Mouse (Mus musculus) urinary bladder, adult 2 months (tissue): Measurements from ENCODE around the gene Kif13a. TPM values are rescaled to one million over a fixed set of nuclear protein-coding genes. Genes with fewer than 3 reads are reported as not detected.

Source experiments
- DNase-seq: peaks from one replicate; pipeline ENCODE4 v3.0.0; 2022; ENCODE audit warnings: low spot score
- polyA plus RNA-seq: library from polyadenylated mRNA; depleted of rRNA; stranded (reverse); fragments of >200 nt; gene quantifications from 2 replicates; pipeline ENCODE4 v1.2.3, GENCODE M21; 2012; rRNA removed

Kif13a gene
- 25.5 and 35.3 TPM in 2 replicates for polyA plus RNA-seq

- DNase-seq: peak; percentile 74
These were observed at the start of gene Kif13a for GRCm38 (mm10) chr13:46929719-46930658. Gene Kif13a (minus strand): TSS chr13:46929867.

GRCm38 (mm10) chr13:46976532-46976931 is 46.9 kb upstream of the Kif13a start:
- no peak for DNase-seq

- no peak for DNase-seq
These were observed 46.3 kb upstream of the Kif13a start for GRCm38 (mm10) chr13:46975930-46976329.

- no peak for DNase-seq
These were observed 45.4 kb upstream of the Kif13a start for GRCm38 (mm10) chr13:46975031-46975551.

GRCm38 (mm10) chr13:46970286-46970945 is 40.7 kb upstream of the Kif13a start:
- no peak for DNase-seq

- no peak for DNase-seq
These were observed 39.0 kb upstream of the Kif13a start for GRCm38 (mm10) chr13:46968626-46969025.

GRCm38 (mm10) chr13:46967308-46967707 is 37.6 kb upstream of the Kif13a start:
- DNase-seq: no peak

- DNase-seq: no peak
These were observed 31.3 kb upstream of the Kif13a start for GRCm38 (mm10) chr13:46960878-46961474.

- no peak for DNase-seq
These were observed 29.5 kb upstream of the Kif13a start for GRCm38 (mm10) chr13:46959139-46959538.

- DNase-seq: no peak
These were observed 21.5 kb upstream of the Kif13a start for GRCm38 (mm10) chr13:46951212-46951611.

GRCm38 (mm10) chr13:46949741-46950140 is 20.1 kb upstream of the Kif13a start:
- no peak for DNase-seq

GRCm38 (mm10) chr13:46948027-46948426 is 18.4 kb upstream of the Kif13a start:
- no peak for DNase-seq

GRCm38 (mm10) chr13:46946041-46946440 is 16.4 kb upstream of the Kif13a start:
- DNase-seq: no peak

GRCm38 (mm10) chr13:46945256-46945655 is 15.6 kb upstream of the Kif13a start:
- no peak for DNase-seq

GRCm38 (mm10) chr13:46943294-46943693 is 13.6 kb upstream of the Kif13a start:
- DNase-seq: no peak

- DNase-seq: no peak
These were observed 4.4 kb upstream of the Kif13a start for GRCm38 (mm10) chr13:46934116-46934515.

- no peak for DNase-seq
These were observed 3.2 kb upstream of the Kif13a start for GRCm38 (mm10) chr13:46932846-46933245.

- DNase-seq: no peak
These were observed 2.4 kb upstream of the Kif13a start for GRCm38 (mm10) chr13:46932049-46932448.

- no peak for DNase-seq
These were observed 986 bp upstream of the Kif13a start for GRCm38 (mm10) chr13:46930659-46931046.

GRCm38 (mm10) chr13:46928961-46929691 is 541 bp downstream of the Kif13a start:
- DNase-seq: peak; percentile 57

GRCm38 (mm10) chr13:46928404-46928803 is 1.3 kb downstream of the Kif13a start:
- DNase-seq: no peak

GRCm38 (mm10) chr13:46925671-46926070 is 4.0 kb downstream of the Kif13a start:
- DNase-seq: no peak
